Mouse (Mus musculus) CH12.LX (cell line): Measurements from ENCODE around the gene Efna1.

Experiments
- CTCF ChIP-seq, 2 experiments: IDR thresholded peaks in 1 of 2; conservative IDR thresholded peaks in 1 of 2; 2 replicates each; pipeline ENCODE4 v1.5.1; 2011 to 2012; ENCODE audit warnings: low read depth in 2 of 2, low read length in 2 of 2, improper control_type of control experiment in 1 of 2, inconsistent platforms in 1 of 2, mild to moderate bottlenecking in 1 of 2, moderate library complexity in 1 of 2
- EP300 ChIP-seq: IDR thresholded peaks from 2 replicates; pipeline ENCODE4 v1.6.1; 2011; ENCODE audit warnings: low read length, improper control_type of control experiment
- MXI1 ChIP-seq: IDR thresholded peaks from 2 replicates; pipeline ENCODE4 v1.6.1; 2011; ENCODE audit warnings: mild to moderate bottlenecking, low read depth, low read length, improper control_type of control experiment
- NELFE ChIP-seq: IDR thresholded peaks from 2 replicates; pipeline ENCODE4 v1.6.1; 2011; ENCODE audit warnings: low read depth, low read length, improper control_type of control experiment
- NRF1 ChIP-seq: IDR thresholded peaks from 2 replicates; pipeline ENCODE4 v1.6.1; 2014; ENCODE audit warnings: low read depth, mild to moderate bottlenecking, inconsistent platforms, low read length, improper control_type of control experiment, moderate library complexity
- POLR2A ChIP-seq: IDR thresholded peaks from 2 replicates; pipeline ENCODE4 v1.6.1; 2011; ENCODE audit warnings: low read depth, mild to moderate bottlenecking, improper control_type of control experiment, low read length
- TBP ChIP-seq: conservative IDR thresholded peaks from 2 replicates; pipeline ENCODE4 v1.6.1; 2011; ENCODE audit warnings: low read depth, low read length, improper control_type of control experiment
- USF1 ChIP-seq: IDR thresholded peaks from 2 replicates; pipeline ENCODE4 v1.6.1; 2014; ENCODE audit warnings: low read depth, mild to moderate bottlenecking, inconsistent platforms, low read length, improper control_type of control experiment

GRCm38 (mm10) chr3:89292303-89292702 lies 11.4 kb upstream of the Efna1 start:
- no peak for TF ChIP-seq POLR2A
- TF ChIP-seq CTCF (conservative IDR thresholded peaks at IDR 0.05 in 1 of 2, IDR thresholded peaks at IDR 0.05 in 1 of 2; ENCODE audit: low read depth in 2 of 2, low read length in 2 of 2): no peak
- no peak for TF ChIP-seq NRF1
- TF ChIP-seq EP300: no peak
- TF ChIP-seq USF1: no peak
- TF ChIP-seq TBP: no peak
- TF ChIP-seq NELFE: no peak
- no peak for TF ChIP-seq MXI1
